Mouse (Mus musculus) CH12.LX (cell line): ENCODE measurements at regions not wholly inside any gene's neighbourhood (a gene's known extent, or its start where the extent isn't known, plus 50 kb on each side); places are given as distances from the start of the nearest gene placed in this dataset.

Experiments
- CTCF ChIP-seq, 2 experiments: IDR thresholded peaks in 1 of 2; conservative IDR thresholded peaks in 1 of 2; 2 replicates each; pipeline ENCODE4 v1.5.1; 2011 to 2012; ENCODE audit warnings: low read depth in 2 of 2, low read length in 2 of 2, improper control_type of control experiment in 1 of 2, inconsistent platforms in 1 of 2, mild to moderate bottlenecking in 1 of 2, moderate library complexity in 1 of 2
- E2F4 ChIP-seq: IDR thresholded peaks from 2 replicates; pipeline ENCODE4 v1.6.1; 2011; ENCODE audit warnings: low read depth, low read length, improper control_type of control experiment; ENCODE audit not compliant: insufficient replicate concordance
- EP300 ChIP-seq: IDR thresholded peaks from 2 replicates; pipeline ENCODE4 v1.6.1; 2011; ENCODE audit warnings: low read length, improper control_type of control experiment
- GABPA ChIP-seq: IDR thresholded peaks from 2 replicates; pipeline ENCODE4 v1.6.1; 2012; ENCODE audit warnings: low read depth, low read length, improper control_type of control experiment, inconsistent platforms; ENCODE audit not compliant: insufficient replicate concordance
- MAX ChIP-seq: IDR thresholded peaks from 2 replicates; pipeline ENCODE4 v1.6.1; 2011; ENCODE audit warnings: low read length, improper control_type of control experiment
- MEF2A ChIP-seq: IDR thresholded peaks from 2 replicates; pipeline ENCODE4 v1.6.1; 2014; ENCODE audit warnings: low read depth, mild to moderate bottlenecking, inconsistent platforms, low read length, improper control_type of control experiment, borderline replicate concordance
- MYC ChIP-seq: IDR thresholded peaks from 2 replicates; pipeline ENCODE4 v1.6.1; 2011; ENCODE audit warnings: low read depth, mild to moderate bottlenecking, improper control_type of control experiment, low read length
- POLR2A ChIP-seq: IDR thresholded peaks from 2 replicates; pipeline ENCODE4 v1.6.1; 2011; ENCODE audit warnings: low read depth, mild to moderate bottlenecking, improper control_type of control experiment, low read length
- RCOR1 ChIP-seq: conservative IDR thresholded peaks from 2 replicates; pipeline ENCODE4 v1.6.1; 2012; ENCODE audit warnings: low read depth, mild to moderate bottlenecking, inconsistent platforms, low read length, improper control_type of control experiment
- SMC3 ChIP-seq: IDR thresholded peaks from 2 replicates; pipeline ENCODE4 v1.6.1; 2011; ENCODE audit warnings: low read depth, low read length, improper control_type of control experiment
- UBTF ChIP-seq: IDR thresholded peaks from 2 replicates; pipeline ENCODE4 v1.6.1; 2012; ENCODE audit warnings: low read depth, mild to moderate bottlenecking, inconsistent platforms, low read length, improper control_type of control experiment, moderate library complexity
- ZC3H11A ChIP-seq: IDR thresholded peaks from 2 replicates; pipeline ENCODE4 v1.6.1; 2012; ENCODE audit warnings: low read depth, mild to moderate bottlenecking, inconsistent platforms, low read length, improper control_type of control experiment
- ZMIZ1 ChIP-seq: IDR thresholded peaks from 2 replicates; pipeline ENCODE4 v1.6.1; 2012; ENCODE audit warnings: low read depth, mild to moderate bottlenecking, inconsistent platforms, low read length, improper control_type of control experiment

- TF ChIP-seq MAX = no peak
- TF ChIP-seq E2F4 = no peak
- no peak for TF ChIP-seq POLR2A
- TF ChIP-seq CTCF (conservative IDR thresholded peaks at IDR 0.05 in 1 of 2, IDR thresholded peaks at IDR 0.05 in 1 of 2; ENCODE audit: low read depth in 2 of 2, low read length in 2 of 2) = peak in 1 of 2 experiments; percentile 13; a peak in 1 of 4 replicates
- no peak for TF ChIP-seq EP300
- TF ChIP-seq ZMIZ1 = no peak
- TF ChIP-seq UBTF = no peak
- TF ChIP-seq GABPA = no peak
- no peak for TF ChIP-seq RCOR1
- no peak for TF ChIP-seq ZC3H11A
- TF ChIP-seq MYC = no peak
- TF ChIP-seq MEF2A = no peak
- TF ChIP-seq SMC3 = no peak
Observed at GRCm38 (mm10) chr11:89178436-89178835, 104.8 kb downstream of the Gm525 start.
